Mouse (Mus musculus) hindbrain, embryonic 10.5 days (tissue): ENCODE measurements around the gene Grin3a. TPM values are rescaled to one million over a fixed set of nuclear protein-coding genes. Genes with fewer than 3 reads are reported as not detected.

Experiments used
- DNase-seq: peaks from one replicate; pipeline ENCODE4 v3.0.0-alpha.2; 2017; ENCODE audit warnings: low spot score
- H3K27ac ChIP-seq: fragments of 300-500 bp; sonication (generic); 2 replicates; pipeline ENCODE4 v1.5.1; 2016; ENCODE audit warnings: mild to moderate bottlenecking, moderate library complexity
- H3K27me3 ChIP-seq: fragments of 300-500 bp; sonication (generic); 2 replicates; pipeline ENCODE4 v1.6.1; 2016; ENCODE audit warnings: mild to moderate bottlenecking; ENCODE audit not compliant: poor library complexity, insufficient read depth, severe bottlenecking
- H3K36me3 ChIP-seq: fragments of 300-500 bp; sonication (generic); 2 replicates; pipeline ENCODE4 v1.6.1; 2016; ENCODE audit warnings: mild to moderate bottlenecking, moderate library complexity
- H3K4me1 ChIP-seq: fragments of 300-500 bp; sonication (generic); replicated peaks from 2 replicates; pipeline ENCODE4 v1.6.1; 2016; ENCODE audit warnings: mild to moderate bottlenecking
- H3K4me3 ChIP-seq: fragments of 300-500 bp; sonication (generic); 2 replicates; pipeline ENCODE4 v1.5.1; 2016; ENCODE audit warnings: mild to moderate bottlenecking, moderate library complexity
- H3K9me3 ChIP-seq: fragments of 300-500 bp; sonication (generic); 2 replicates; pipeline ENCODE4 v1.6.1; 2016; ENCODE audit warnings: mild to moderate bottlenecking, moderate library complexity
- WGBS: fragments of 180-500 bp; shearing (Covaris S2); methylation state at CpG from one replicate; pipeline ENCODE4 v1.1.7; 2016; 5-methylcytosine and 5-hydroxymethylcytosine counted together
- polyA plus RNA-seq: library from polyadenylated mRNA; unstranded; fragments of >200 nt; fragmentation: Nextera tagmentation; extraction: Ambion mirVana; gene quantifications from 2 replicates; pipeline ENCODE4 v1.2.1, GENCODE M21; 2016

Grin3a gene
- polyA plus RNA-seq, 1 experiment from 2014 or later: 0.73 TPM

GRCm38 (mm10) chr4:49741942-49742341 is 103.6 kb downstream of the Grin3a start:
- Histone ChIP-seq H3K27me3 (no peaks in the 10 kb centered on the region), H3K36me3 (no peaks in the 10 kb centered on the region), H3K4me1 (no peaks in the 10 kb centered on the region), H3K27ac (no peak overlapping the region), H3K9me3 (no peaks in the 10 kb centered on the region), H3K4me3 (no peak overlapping the region)
- WGBS: 94% methylated on average over 2 of the region's 2 CpGs
- DNase-seq: no peak

- H3K9me3 ChIP-seq: no peaks in the 10 kb centered on the region
Measured at GRCm38 (mm10) chr4:49740796-49741766, 104.5 kb downstream of the Grin3a start.

GRCm38 (mm10) chr4:49739561-49739960 is 106.0 kb downstream of the Grin3a start:
- no peak overlapping the region for H3K4me3 ChIP-seq
- no peak for DNase-seq
- 84% methylated on average over 1 of the region's 1 CpGs for WGBS
- H3K27me3 ChIP-seq: no peaks in the 10 kb centered on the region
- no peaks in the 10 kb centered on the region for H3K36me3 ChIP-seq
- H3K9me3 ChIP-seq: no peaks in the 10 kb centered on the region
- no peak overlapping the region for H3K27ac ChIP-seq
- H3K4me1 ChIP-seq: no peaks in the 10 kb centered on the region

More at GRCm38 (mm10) chr4:49740796-49741766, 104.5 kb downstream of the Grin3a start:
- Histone ChIP-seq H3K27me3 (no peaks in the 10 kb centered on the region), H3K4me3 (no peak overlapping the region), H3K4me1 (no peaks in the 10 kb centered on the region), H3K27ac (no peak overlapping the region), H3K36me3 (no peaks in the 10 kb centered on the region)
- DNase-seq: no peak
- WGBS: 83% methylated on average over 5 of the region's 5 CpGs

- Histone ChIP-seq H3K4me3 (no peak overlapping the region), H3K27me3 (no peaks in the 10 kb centered on the region), H3K27ac (no peak overlapping the region), H3K4me1 (no peaks in the 10 kb centered on the region), H3K36me3 (no peaks in the 10 kb centered on the region), H3K9me3 (no peaks in the 10 kb centered on the region)
- DNase-seq: no peak
- 83% methylated on average over 3 of the region's 3 CpGs for WGBS
Measured at GRCm38 (mm10) chr4:49729326-49729725, 116.2 kb downstream of the Grin3a start.

- Histone ChIP-seq H3K4me1 (no peaks in the 10 kb centered on the region), H3K4me3 (no peak overlapping the region), H3K36me3 (no peaks in the 10 kb centered on the region), H3K27me3 (no peaks in the 10 kb centered on the region), H3K9me3 (no peaks in the 10 kb centered on the region), H3K27ac (no peak overlapping the region)
- WGBS: 94% methylated on average over 2 of the region's 2 CpGs
- DNase-seq: no peak
Measured at GRCm38 (mm10) chr4:49723908-49724307, 121.6 kb downstream of the Grin3a start.

- 74% methylated on average over 12 of the region's 12 CpGs for WGBS
- Histone ChIP-seq H3K36me3 (no peaks in the 10 kb centered on the region), H3K27ac (no peak overlapping the region), H3K4me3 (no peak overlapping the region), H3K27me3 (no peaks in the 10 kb centered on the region), H3K9me3 (no peaks in the 10 kb centered on the region), H3K4me1 (no peaks in the 10 kb centered on the region)
- no peak for DNase-seq
Measured at GRCm38 (mm10) chr4:49691405-49692194, 153.9 kb downstream of the Grin3a start.

- Histone ChIP-seq H3K4me3 (no peak overlapping the region), H3K27me3 (no peaks in the 10 kb centered on the region), H3K27ac (no peak overlapping the region), H3K9me3 (no peaks in the 10 kb centered on the region), H3K36me3 (no peaks in the 10 kb centered on the region), H3K4me1 (no peaks in the 10 kb centered on the region)
- peak; percentile 51 for DNase-seq
- WGBS: 23% methylated on average over 9 of the region's 9 CpGs
Measured at GRCm38 (mm10) chr4:49688594-49689288, 156.8 kb downstream of the Grin3a start.

GRCm38 (mm10) chr4:49681812-49682211 is 163.7 kb downstream of the Grin3a start, which contains the start of gene Ppp3r2:
Gene Ppp3r2, minus strand, starts transcription at chr4:49682024.
- Histone ChIP-seq H3K27ac (no peak within 1 kb of the TSS), H3K4me3 (no peak within 1 kb of the TSS), H3K27me3 (no peaks in the 10 kb centered on the region), H3K36me3 (no peaks in the 10 kb centered on the region), H3K9me3 (no peaks in the 10 kb centered on the region), H3K4me1 (no peaks in the 10 kb centered on the region)
- WGBS: 86% methylated on average over 13 of the region's 13 CpGs
- DNase-seq: no peak

GRCm38 (mm10) chr4:49680171-49680875 is 165.2 kb downstream of the Grin3a start:
- WGBS: 92% methylated on average over 11 of the region's 11 CpGs
- Histone ChIP-seq H3K4me1 (no peaks in the 10 kb centered on the region), H3K9me3 (no peaks in the 10 kb centered on the region), H3K27me3 (no peaks in the 10 kb centered on the region), H3K4me3 (no peak overlapping the region), H3K36me3 (no peaks in the 10 kb centered on the region), H3K27ac (no peak overlapping the region)
- no peak for DNase-seq

- H3K9me3 ChIP-seq: no peaks in the 10 kb centered on the region
- no peak for DNase-seq
- no peak overlapping the region for H3K4me3 ChIP-seq
- WGBS: 83% methylated on average over 7 of the region's 7 CpGs
- no peak overlapping the region for H3K27ac ChIP-seq
- no peaks in the 10 kb centered on the region for H3K27me3 ChIP-seq
- no peaks in the 10 kb centered on the region for H3K4me1 ChIP-seq
- no peaks in the 10 kb centered on the region for H3K36me3 ChIP-seq
Measured at GRCm38 (mm10) chr4:49676790-49677189, 168.8 kb downstream of the Grin3a start.

- Histone ChIP-seq H3K36me3 (no peaks in the 10 kb centered on the region), H3K4me3 (no peak overlapping the region), H3K9me3 (no peaks in the 10 kb centered on the region), H3K27me3 (no peaks in the 10 kb centered on the region), H3K27ac (no peak overlapping the region), H3K4me1 (no peaks in the 10 kb centered on the region)
- WGBS: 89% methylated on average over 6 of the region's 6 CpGs
- no peak for DNase-seq
Measured at GRCm38 (mm10) chr4:49676071-49676470, 169.5 kb downstream of the Grin3a start.

- no peaks in the 10 kb centered on the region for H3K4me1 ChIP-seq
- DNase-seq: no peak
- H3K4me3 ChIP-seq: no peak overlapping the region
- peaks cover 28% of the 10 kb centered on the region for H3K36me3 ChIP-seq
- 88% methylated on average over 5 of the region's 5 CpGs for WGBS
- H3K27me3 ChIP-seq: no peaks in the 10 kb centered on the region
- no peaks in the 10 kb centered on the region for H3K9me3 ChIP-seq
- H3K27ac ChIP-seq: no peak overlapping the region
Measured at GRCm38 (mm10) chr4:49664850-49665249, 180.7 kb downstream of the Grin3a start.
